Mouse (Mus musculus): ENCODE measurements around the gene Tnfrsf18.

The Tnfrsf18 gene

GRCm38 (mm10) chr4:156033476-156034119, 7.6 kb downstream of the Tnfrsf18 start:
- DNase-seq, result peak; percentile 44

GRCm38 (mm10) chr4:156034301-156034700, 8.3 kb downstream of the Tnfrsf18 start:
- DNase-seq, result no peak

GRCm38 (mm10) chr4:156034901-156035300, 8.9 kb downstream of the Tnfrsf18 start:
- no peak for DNase-seq

- no peak for DNase-seq
Measured at GRCm38 (mm10) chr4:156044754-156045153, 18.8 kb downstream of the Tnfrsf18 start.

GRCm38 (mm10) chr4:156049779-156050178, 23.8 kb downstream of the Tnfrsf18 start:
- DNase-seq, result no peak

GRCm38 (mm10) chr4:156050391-156050980, 24.5 kb downstream of the Tnfrsf18 start:
- no peak for DNase-seq

- DNase-seq, result no peak
Measured at GRCm38 (mm10) chr4:156053113-156053512, 27.1 kb downstream of the Tnfrsf18 start.

- DNase-seq, result no peak
Measured at GRCm38 (mm10) chr4:156054130-156054529, 28.2 kb downstream of the Tnfrsf18 start.

- no peak for DNase-seq
Measured at GRCm38 (mm10) chr4:156054606-156055005, 28.6 kb downstream of the Tnfrsf18 start.

- DNase-seq, result no peak
Measured at GRCm38 (mm10) chr4:156055173-156055572, 29.2 kb downstream of the Tnfrsf18 start.

- no peak for DNase-seq
Measured at GRCm38 (mm10) chr4:156057702-156058101, 31.7 kb downstream of the Tnfrsf18 start.

- no peak for DNase-seq
Measured at GRCm38 (mm10) chr4:156058826-156059225, 32.9 kb downstream of the Tnfrsf18 start.

GRCm38 (mm10) chr4:156059261-156059660, 33.3 kb downstream of the Tnfrsf18 start, which contains the start of gene Ttll10:
Gene Ttll10 (minus strand): TSS chr4:156059414.
- DNase-seq, result no peak

- no peak for DNase-seq
Measured at GRCm38 (mm10) chr4:156059713-156060112, 33.7 kb downstream of the Tnfrsf18 start.

GRCm38 (mm10) chr4:156063861-156064509, 38.0 kb downstream of the Tnfrsf18 start:
- DNase-seq, result no peak

- DNase-seq, result no peak
Measured at GRCm38 (mm10) chr4:156064510-156064897, 38.5 kb downstream of the Tnfrsf18 start.

- DNase-seq, result no peak
Measured at GRCm38 (mm10) chr4:156065156-156065894, 39.4 kb downstream of the Tnfrsf18 start.

- DNase-seq, result no peak
Measured at GRCm38 (mm10) chr4:156067256-156067949, 41.4 kb downstream of the Tnfrsf18 start.

- no peak for DNase-seq
Measured at GRCm38 (mm10) chr4:156069701-156070100, 43.7 kb downstream of the Tnfrsf18 start.

GRCm38 (mm10) chr4:156070276-156070675, 44.3 kb downstream of the Tnfrsf18 start:
- no peak for DNase-seq

GRCm38 (mm10) chr4:156070716-156071115, 44.8 kb downstream of the Tnfrsf18 start:
- no peak for DNase-seq

GRCm38 (mm10) chr4:156076911-156077382, 51.0 kb downstream of the Tnfrsf18 start:
- peak in 1 of 2 experiments; percentile 4 for DNase-seq
